ENCODE assay signal across 23 mouse cellular contexts in genomic region chr2:60436802-60437201, GRCm38 (mm10).
"Had no signal": no experiment of that assay in that cellular context is flagged by ENCODE, and none has a peak within 500 bp of the region (broad histone marks: within the 10 kb centered on the region; RNA-seq: fewer than 3 reads in every experiment).

No protein-coding gene starts in this region.

- H3K4me3 ChIP-seq: lung, embryonic 15.5 days; megakaryocyte, embryonic 14.5 days; midbrain, embryonic 10.5 days; midbrain, embryonic 12.5 days; myocyte; neural tube, embryonic 13.5 days; neural tube, embryonic 15.5 days had no signal

- H3K27ac ChIP-seq: lung, embryonic 15.5 days; macrophage; midbrain, embryonic 10.5 days; midbrain, embryonic 12.5 days; neural tube, embryonic 13.5 days; neural tube, embryonic 15.5 days had no signal

- ATAC-seq: liver, postnatal 0 days; lung, postnatal 0 days; midbrain, embryonic 16.5 days had no signal

- H3K9me3 ChIP-seq: lung, embryonic 15.5 days; megakaryocyte, embryonic 14.5 days; midbrain, embryonic 10.5 days; midbrain, embryonic 12.5 days; neural tube, embryonic 13.5 days; neural tube, embryonic 15.5 days had no signal

- H3K27me3 ChIP-seq: lung, embryonic 15.5 days; midbrain, embryonic 12.5 days; neural tube, embryonic 13.5 days; neural tube, embryonic 15.5 days had no signal

- H3K36me3 ChIP-seq: lung, embryonic 15.5 days; midbrain, embryonic 10.5 days; midbrain, embryonic 12.5 days; neural tube, embryonic 13.5 days; neural tube, embryonic 15.5 days had no signal

- H3K4me1 ChIP-seq: lung, embryonic 15.5 days; megakaryocyte, embryonic 14.5 days; midbrain, embryonic 10.5 days; midbrain, embryonic 12.5 days; neural tube, embryonic 13.5 days; neural tube, embryonic 15.5 days had no signal

- H3K9ac ChIP-seq: liver, postnatal 0 days; lung, embryonic 15.5 days; midbrain, embryonic 12.5 days; neural tube, embryonic 13.5 days; neural tube, embryonic 15.5 days had no signal

- DNase-seq: liver, postnatal 0 days; lung, adult 2 months; lung, postnatal 14 days; lung, postnatal 36 days; midbrain, embryonic 14.5 days; retina, postnatal 1 day; right cerebral cortex, adult 18-20 months; right cerebral cortex, postnatal 25 days; right cerebral cortex, postnatal 4 days; spleen, adult 18-20 months; thymus, adult 18-20 months; thymus, postnatal 14 days; thymus, postnatal 36 days had no signal

- H3K4me2 ChIP-seq: lung, embryonic 15.5 days; midbrain, embryonic 12.5 days; neural tube, embryonic 13.5 days; neural tube, embryonic 15.5 days had no signal
